Mouse (Mus musculus): ENCODE results near the gene Rabggta.

- no peak for TF ChIP-seq POLR2A (IDR thresholded peaks at IDR 0.05; ENCODE audit: insufficient read depth, low read depth, low read length)
- TF ChIP-seq CTCF (IDR thresholded peaks at IDR 0.05; ENCODE audit: insufficient read depth, low read depth, low read length): no peak
Observed at GRCm38 (mm10) chr14:55711786-55712185, 10.3 kb downstream of the Rabggta start.

Data from olfactory bulb, adult 2 months (tissue).